Mouse (Mus musculus): ENCODE data around the gene Olfr1281. TPM values are rescaled to one million over a fixed set of nuclear protein-coding genes. Genes with fewer than 3 reads are reported as not detected.
"Not testable (repeated sequence)": the region's sequence is repeated elsewhere in the genome, so short reads cannot be mapped to it uniquely, and the experiment has no call there.

Olfr1281 gene
- not detected in 2 replicates for polyA plus RNA-seq (2015; fragmentation: Nextera tagmentation; extraction: Ambion mirVana)

DNA sequence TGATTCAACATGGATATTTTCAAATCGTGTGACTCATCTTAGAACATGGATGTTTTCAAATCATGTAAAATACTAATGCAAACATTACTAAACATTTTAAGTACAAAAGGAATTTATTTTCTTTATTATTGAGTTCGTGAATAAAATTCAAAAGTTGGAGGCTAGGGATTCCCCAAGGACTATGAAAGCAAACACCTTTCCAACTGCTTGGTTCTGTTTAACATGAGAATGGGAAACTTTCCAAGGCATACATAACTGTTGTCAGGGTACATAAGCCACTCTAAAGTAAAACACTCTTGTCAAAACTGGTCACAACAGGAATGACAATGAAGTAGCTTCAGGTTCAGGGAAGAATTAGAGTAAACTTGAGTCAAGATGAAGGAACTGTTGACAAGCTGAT lies at the start of gene Olfr1281:
Gene Olfr1281 (plus strand): TSS at position 301 of the 400 bp plus-strand sequence.
- no peaks in the 10 kb centered on the region for H3K4me1 ChIP-seq
- 84% methylated on average over 2 of the region's 2 CpGs for WGBS
- ATAC-seq (replicated peaks) = no peak

DNA sequence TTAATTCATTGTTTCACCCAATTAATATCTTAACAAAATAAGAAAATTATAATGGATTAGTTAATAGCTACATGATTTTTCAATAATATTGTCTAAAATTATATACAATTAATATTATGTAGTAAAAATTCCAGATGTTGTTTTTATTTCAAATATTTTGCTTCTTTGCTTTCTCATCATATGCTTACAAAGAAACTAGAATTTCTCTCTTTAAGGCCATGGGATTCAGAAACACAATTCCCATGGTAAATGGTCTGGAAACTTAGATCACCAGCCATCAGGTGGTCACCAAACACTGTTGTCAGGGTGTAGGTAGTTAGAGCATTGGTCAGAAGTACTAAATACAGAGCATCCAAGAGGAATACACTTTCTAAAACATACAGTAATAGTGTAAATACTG lies 36.5 kb upstream of the Olfr1281 start, which contains the start of gene Olfr1278:
Gene Olfr1278 (plus strand): TSS at position 301 of the 400 bp plus-strand sequence.
- ATAC-seq (replicated peaks) = no peak
- Histone ChIP-seq H3K9ac (replicated peaks) (no peak within 1 kb of the TSS), H3K27me3 (no peaks in the 10 kb centered on the region), H3K4me2 (replicated peaks) (no peak within 1 kb of the TSS), H3K9me3 (no peaks in the 10 kb centered on the region), H3K36me3 (no peaks in the 10 kb centered on the region), H3K27ac (replicated peaks) (no peak within 1 kb of the TSS), H3K4me1 (no peaks in the 10 kb centered on the region), H3K4me3 (no peak within 1 kb of the TSS)

More for the DNA sequence above, at the start of gene Olfr1281:
- no peak within 1 kb of the TSS for H3K27ac ChIP-seq (replicated peaks)
- H3K4me2 ChIP-seq (replicated peaks) = no peak within 1 kb of the TSS
- H3K9ac ChIP-seq (replicated peaks) = no peak within 1 kb of the TSS
- H3K9me3 ChIP-seq = no peaks in the 10 kb centered on the region
- H3K27me3 ChIP-seq = no peaks in the 10 kb centered on the region
- no peak within 1 kb of the TSS for H3K4me3 ChIP-seq
- H3K36me3 ChIP-seq = no peaks in the 10 kb centered on the region

DNA sequence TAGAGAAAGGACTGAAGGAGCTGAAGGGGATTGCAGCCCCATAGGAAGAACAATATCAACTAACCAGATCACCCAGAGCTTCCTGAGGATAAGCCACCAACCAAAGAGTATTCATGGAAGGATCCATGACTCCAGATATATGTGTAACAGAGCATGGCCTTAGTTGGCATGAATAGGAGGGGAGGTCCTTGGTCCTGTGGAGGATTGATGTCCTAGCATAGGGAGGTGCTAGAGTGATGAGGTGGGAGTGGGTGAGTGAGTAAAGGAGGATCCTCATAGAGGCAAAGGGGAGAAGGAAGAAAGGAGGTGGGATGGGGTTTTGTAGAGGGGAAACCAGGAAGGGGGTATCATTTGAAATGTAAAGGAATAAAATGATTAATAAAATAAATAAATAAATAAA lies 27.8 kb upstream of the Olfr1281 start:
- H3K9ac ChIP-seq (replicated peaks) = no peak overlapping the region
- H3K27me3 ChIP-seq = no peaks in the 10 kb centered on the region
- H3K4me1 ChIP-seq = no peaks in the 10 kb centered on the region
- no peak for ATAC-seq (replicated peaks)
- H3K9me3 ChIP-seq = no peaks in the 10 kb centered on the region
- H3K27ac ChIP-seq (replicated peaks) = no peak overlapping the region
- no peaks in the 10 kb centered on the region for H3K36me3 ChIP-seq
- no peak overlapping the region for H3K4me3 ChIP-seq
- no peak overlapping the region for H3K4me2 ChIP-seq (replicated peaks)

DNA sequence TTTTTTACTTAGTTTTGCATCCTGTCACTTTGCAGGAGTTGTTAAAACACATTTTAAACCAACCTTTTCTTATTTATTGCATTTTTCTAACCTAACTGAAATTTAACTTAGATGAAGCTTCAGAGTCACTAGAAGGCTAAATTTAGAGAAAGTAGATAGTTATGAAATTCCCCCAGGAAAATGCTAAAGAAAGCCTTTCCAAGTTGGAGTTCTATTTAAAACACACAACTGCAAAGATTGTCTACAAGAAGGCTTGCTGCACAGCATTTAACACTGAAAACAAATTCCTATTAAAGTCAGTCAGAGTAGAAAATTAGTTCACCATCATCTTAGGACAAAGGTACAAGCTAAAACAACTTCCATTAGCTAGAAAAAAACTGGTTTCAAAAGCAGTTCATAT lies 25.9 kb upstream of the Olfr1281 start, which contains the start of gene Olfr1279:
Gene Olfr1279 (plus strand): TSS at position 262 of the 400 bp plus-strand sequence.
- Histone ChIP-seq H3K36me3 (no peaks in the 10 kb centered on the region), H3K4me1 (no peaks in the 10 kb centered on the region), H3K27me3 (no peaks in the 10 kb centered on the region), H3K27ac (replicated peaks) (no peak within 1 kb of the TSS), H3K4me2 (replicated peaks) (no peak within 1 kb of the TSS), H3K4me3 (no peak within 1 kb of the TSS), H3K9me3 (no peaks in the 10 kb centered on the region), H3K9ac (replicated peaks) (no peak within 1 kb of the TSS)
- no peak for ATAC-seq (replicated peaks)

DNA sequence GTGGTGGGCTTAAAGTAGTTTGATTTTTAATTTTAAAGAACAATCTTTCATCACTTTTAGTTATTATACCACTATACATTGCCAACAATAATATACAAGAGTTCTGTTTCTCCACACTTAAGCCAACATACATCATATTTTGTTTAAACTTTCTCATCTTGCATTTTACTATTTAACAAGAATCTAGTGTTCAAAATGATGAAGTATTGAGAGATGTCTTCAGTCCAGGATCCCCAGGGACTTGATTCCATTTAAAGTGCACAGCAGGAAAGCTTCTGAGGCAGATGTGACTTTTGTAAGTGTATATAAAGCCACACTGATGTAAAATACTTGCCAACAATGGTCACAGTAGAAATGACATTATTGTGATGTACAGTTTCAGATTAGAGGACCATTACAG lies 12.6 kb upstream of the Olfr1281 start, which contains the start of gene Olfr1280:
Gene Olfr1280 (plus strand): TSS at position 301 of the 400 bp plus-strand sequence.
- H3K27me3 ChIP-seq = no peaks in the 10 kb centered on the region
- H3K9me3 ChIP-seq = no peaks in the 10 kb centered on the region
- H3K4me1 ChIP-seq = no peaks in the 10 kb centered on the region
- H3K4me3 ChIP-seq = no peak within 1 kb of the TSS
- H3K36me3 ChIP-seq = no peaks in the 10 kb centered on the region
- ATAC-seq (replicated peaks) = no peak
- no peak within 1 kb of the TSS for H3K27ac ChIP-seq (replicated peaks)
- H3K4me2 ChIP-seq (replicated peaks) = no peak within 1 kb of the TSS
- no peak within 1 kb of the TSS for H3K9ac ChIP-seq (replicated peaks)

DNA sequence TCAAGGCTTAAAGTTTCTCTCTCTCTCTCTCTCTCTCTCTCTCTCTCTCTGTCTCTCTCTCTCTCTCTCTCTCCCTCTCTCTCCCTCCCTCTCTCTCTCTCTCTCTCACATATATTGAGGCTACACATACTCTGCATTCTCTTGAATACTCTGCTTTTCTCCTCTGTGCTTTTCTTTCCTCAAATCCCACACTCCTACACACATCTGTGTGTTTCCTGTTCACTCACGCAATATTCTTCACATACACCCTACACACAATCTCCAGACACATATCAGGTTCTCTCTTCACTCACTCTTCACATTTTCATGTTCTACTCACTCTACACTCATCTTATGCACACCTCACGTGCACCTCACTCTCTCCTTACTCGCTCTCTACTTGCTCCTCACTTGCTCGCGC lies 7.4 kb downstream of the Olfr1281 start:
- not testable (repeated sequence) for H3K4me1 ChIP-seq; H3K4me3 ChIP-seq; H3K27ac ChIP-seq (replicated peaks); H3K4me2 ChIP-seq (replicated peaks); ATAC-seq (replicated peaks); H3K36me3 ChIP-seq; H3K27me3 ChIP-seq; H3K9me3 ChIP-seq; H3K9ac ChIP-seq (replicated peaks)
- WGBS = 88% methylated on average over 5 of the region's 5 CpGs

DNA sequence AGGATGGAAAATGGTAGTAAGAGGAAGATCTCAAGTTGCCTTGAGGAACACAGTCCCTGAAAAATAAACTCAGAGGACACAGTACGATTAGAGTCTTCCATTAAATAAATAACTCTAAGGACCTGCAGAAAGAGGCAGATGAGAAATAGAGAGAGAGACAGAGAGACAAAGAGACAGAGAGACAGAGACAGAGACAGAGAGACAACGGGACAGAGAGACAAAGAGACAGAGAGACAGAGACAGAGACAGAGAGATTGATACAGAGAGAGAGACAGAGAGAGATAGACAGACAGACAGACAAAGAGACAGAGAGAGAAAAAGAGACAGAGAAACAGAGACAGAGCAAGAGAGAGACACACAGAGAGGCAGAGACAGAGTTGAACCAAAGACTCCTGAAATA lies 9.7 kb downstream of the Olfr1281 start, which contains the start of gene Olfr1282:
Gene Olfr1282 (minus strand): TSS at position 101 of the 400 bp plus-strand sequence.
- Histone ChIP-seq H3K27ac (replicated peaks) (no peak within 1 kb of the TSS), H3K4me1 (no peaks in the 10 kb centered on the region), H3K36me3 (no peaks in the 10 kb centered on the region), H3K9ac (replicated peaks) (no peak within 1 kb of the TSS), H3K9me3 (no peaks in the 10 kb centered on the region), H3K27me3 (no peaks in the 10 kb centered on the region), H3K4me3 (no peak within 1 kb of the TSS), H3K4me2 (replicated peaks) (no peak within 1 kb of the TSS)
- WGBS = 72% methylated on average over 2 of the region's 2 CpGs
- no peak for ATAC-seq (replicated peaks)

DNA sequence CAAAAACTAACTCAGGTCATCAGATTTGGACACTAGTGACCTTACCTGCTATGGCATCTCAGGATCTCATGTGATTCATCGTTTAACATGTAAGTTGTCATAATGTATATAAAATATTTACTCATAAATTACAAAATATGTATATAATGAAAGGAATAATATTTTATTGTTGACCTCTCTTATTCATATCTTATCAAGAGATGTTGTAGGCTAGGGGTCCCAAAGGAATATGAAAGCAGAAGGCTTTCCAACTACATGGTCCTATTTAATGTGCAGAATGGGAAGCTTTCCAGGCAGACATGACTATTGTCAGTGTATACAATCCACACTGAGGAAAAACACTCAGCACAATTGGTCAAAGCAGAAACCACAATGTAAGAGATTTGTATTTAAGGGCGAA lies 40.2 kb downstream of the Olfr1281 start, which contains the start of gene Olfr1283:
Gene Olfr1283 (plus strand): TSS at position 301 of the 400 bp plus-strand sequence.
- H3K9ac ChIP-seq (replicated peaks) = no peak within 1 kb of the TSS
- H3K4me1 ChIP-seq = no peaks in the 10 kb centered on the region
- no peak within 1 kb of the TSS for H3K4me3 ChIP-seq
- WGBS = 87% methylated on average over 2 of the region's 2 CpGs
- no peaks in the 10 kb centered on the region for H3K27me3 ChIP-seq
- H3K27ac ChIP-seq (replicated peaks) = no peak within 1 kb of the TSS
- no peaks in the 10 kb centered on the region for H3K36me3 ChIP-seq
- no peak within 1 kb of the TSS for H3K4me2 ChIP-seq (replicated peaks)
- H3K9me3 ChIP-seq = no peaks in the 10 kb centered on the region
- no peak for ATAC-seq (replicated peaks)

DNA sequence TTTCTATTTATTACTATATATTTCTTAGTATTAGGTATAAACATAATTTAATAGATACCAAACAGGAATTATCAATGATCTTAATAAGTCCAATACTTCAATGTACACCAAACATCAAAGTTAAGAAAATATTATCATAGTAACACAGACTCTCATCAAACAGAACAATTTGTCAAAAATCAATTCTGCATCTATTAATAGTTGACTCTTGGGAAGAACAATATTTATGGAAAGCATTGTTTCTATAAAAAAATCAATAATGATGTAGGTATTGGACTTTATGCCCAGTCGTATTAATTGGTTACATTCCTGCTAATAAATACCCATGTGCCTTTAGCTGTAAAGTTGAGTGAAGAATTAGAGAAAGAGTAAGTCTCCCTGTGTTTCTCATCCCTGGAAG lies 48.9 kb downstream of the Olfr1281 start, which contains the start of gene Olfr1284:
Gene Olfr1284 (plus strand): TSS at position 301 of the 400 bp plus-strand sequence.
- Histone ChIP-seq H3K4me2 (replicated peaks) (no peak within 1 kb of the TSS), H3K27me3 (no peaks in the 10 kb centered on the region), H3K36me3 (no peaks in the 10 kb centered on the region), H3K9me3 (no peaks in the 10 kb centered on the region), H3K4me3 (no peak within 1 kb of the TSS), H3K27ac (replicated peaks) (no peak within 1 kb of the TSS), H3K4me1 (no peaks in the 10 kb centered on the region), H3K9ac (replicated peaks) (no peak within 1 kb of the TSS)
- no peak for ATAC-seq (replicated peaks)
- WGBS = 100% methylated on average over 1 of the region's 1 CpGs

Other genes starting within 250 kb of the Olfr1281 start
- gene Gm13941, start 220.5 kb upstream of the Olfr1281 start, polyA plus RNA-seq (2015; fragmentation: Nextera tagmentation; extraction: Ambion mirVana) = not detected in 2 replicates
- gene Gm15130, start 173.6 kb upstream of the Olfr1281 start, polyA plus RNA-seq (2015; fragmentation: Nextera tagmentation; extraction: Ambion mirVana) = not detected in 2 replicates
- gene 4930430A15Rik, start 96.9 kb upstream of the Olfr1281 start, polyA plus RNA-seq (2015; fragmentation: Nextera tagmentation; extraction: Ambion mirVana) = not detected in 2 replicates
- gene Olfr1275, start 91.2 kb upstream of the Olfr1281 start, polyA plus RNA-seq (2015; fragmentation: Nextera tagmentation; extraction: Ambion mirVana) = not detected in 2 replicates
- gene Olfr1276, start 72.0 kb upstream of the Olfr1281 start, polyA plus RNA-seq (2015; fragmentation: Nextera tagmentation; extraction: Ambion mirVana) = not detected in 2 replicates
- not detected in 2 replicates for gene Olfr1277, start 52.4 kb upstream of the Olfr1281 start, polyA plus RNA-seq (2015; fragmentation: Nextera tagmentation; extraction: Ambion mirVana)
- not detected in 2 replicates for gene Olfr1278, start 36.4 kb upstream of the Olfr1281 start, polyA plus RNA-seq (2015; fragmentation: Nextera tagmentation; extraction: Ambion mirVana)
- not detected in 2 replicates for gene Olfr1279, start 25.9 kb upstream of the Olfr1281 start, polyA plus RNA-seq (2015; fragmentation: Nextera tagmentation; extraction: Ambion mirVana)
- gene Olfr1280, start 12.5 kb upstream of the Olfr1281 start, polyA plus RNA-seq (2015; fragmentation: Nextera tagmentation; extraction: Ambion mirVana) = not detected in 2 replicates
- not detected in 2 replicates for gene Olfr1282, start 9.6 kb downstream of the Olfr1281 start, polyA plus RNA-seq (2015; fragmentation: Nextera tagmentation; extraction: Ambion mirVana)
- gene Olfr1283, start 40.3 kb downstream of the Olfr1281 start, polyA plus RNA-seq (2015; fragmentation: Nextera tagmentation; extraction: Ambion mirVana) = not detected in 2 replicates
- gene Olfr1284, start 49.0 kb downstream of the Olfr1281 start, polyA plus RNA-seq (2015; fragmentation: Nextera tagmentation; extraction: Ambion mirVana) = not detected in 2 replicates
- gene Olfr1286, start 96.6 kb downstream of the Olfr1281 start, polyA plus RNA-seq (2015; fragmentation: Nextera tagmentation; extraction: Ambion mirVana) = not detected in 2 replicates
- not detected in 2 replicates for gene Olfr1287, start 122.6 kb downstream of the Olfr1281 start, polyA plus RNA-seq (2015; fragmentation: Nextera tagmentation; extraction: Ambion mirVana)
- gene Olfr1288, start 147.6 kb downstream of the Olfr1281 start, polyA plus RNA-seq (2015; fragmentation: Nextera tagmentation; extraction: Ambion mirVana) = not detected in 2 replicates
- gene Olfr1289, start 154.3 kb downstream of the Olfr1281 start, polyA plus RNA-seq (2015; fragmentation: Nextera tagmentation; extraction: Ambion mirVana) = not detected in 2 replicates
- gene Olfr1290, start 167.3 kb downstream of the Olfr1281 start, polyA plus RNA-seq (2015; fragmentation: Nextera tagmentation; extraction: Ambion mirVana) = not detected in 2 replicates
- gene Olfr1291-ps1, start 170.7 kb downstream of the Olfr1281 start, polyA plus RNA-seq (2015; fragmentation: Nextera tagmentation; extraction: Ambion mirVana) = not detected in 2 replicates
- not detected in 2 replicates for gene Olfr1293-ps, start 198.7 kb downstream of the Olfr1281 start, polyA plus RNA-seq (2015; fragmentation: Nextera tagmentation; extraction: Ambion mirVana)
- not detected in 2 replicates for gene Olfr1294, start 213.8 kb downstream of the Olfr1281 start, polyA plus RNA-seq (2015; fragmentation: Nextera tagmentation; extraction: Ambion mirVana)
- gene Olfr1295, start 243.2 kb downstream of the Olfr1281 start, polyA plus RNA-seq (2015; fragmentation: Nextera tagmentation; extraction: Ambion mirVana) = not detected in 2 replicates